In the genomic region with DNA sequence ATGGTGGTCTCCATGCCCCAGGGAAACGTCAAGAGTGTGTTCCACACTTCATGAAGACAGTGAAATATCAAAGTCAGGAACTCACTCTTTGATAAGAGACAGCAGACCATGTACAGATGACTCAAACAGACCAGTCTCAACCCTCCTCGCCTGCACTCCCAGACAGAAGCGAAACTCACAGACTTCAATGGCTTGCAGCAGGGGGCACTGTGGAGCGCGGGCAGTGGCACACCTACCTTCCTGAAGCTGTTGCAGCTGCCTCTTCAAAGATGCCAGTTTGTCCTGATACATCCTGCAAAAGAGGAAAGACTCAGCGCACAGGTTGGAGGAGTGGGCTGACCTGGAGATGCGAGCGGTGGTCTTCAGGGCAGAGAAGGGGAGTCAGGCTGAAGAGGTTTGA, we compare ENCODE assay signal across 12 mouse cellular contexts. TPM values are rescaled to one million over a fixed set of nuclear protein-coding genes. Genes with fewer than 3 reads are reported as not detected.
DNase-seq lines count a peak whose midpoint lies in the region; ATAC-seq and TF ChIP-seq lines count a peak whose summit lies in the region.
"Had no signal": no experiment of that assay in that cellular context is flagged by ENCODE, and none has a peak within 500 bp of the region (broad histone marks: within the 10 kb centered on the region; RNA-seq: fewer than 3 reads in every experiment).

No protein-coding gene starts in this region.

- no peaks in the 10 kb centered on the region for H3K27me3 ChIP-seq in heart, adult 2 months (ENCODE audit: control insufficient read depth, insufficient read depth, low read length)
- no peaks in the 10 kb centered on the region for H3K27me3 ChIP-seq in heart, embryonic 11.5 days (ENCODE audit: control insufficient read depth, insufficient read depth, low read length)
- H3K27me3 ChIP-seq: embryonic facial prominence, embryonic 15.5 days; Patski; stomach, embryonic 15.5 days had no signal

- no peak overlapping the region for H3K4me2 ChIP-seq in heart, embryonic 11.5 days
- H3K4me2 ChIP-seq: embryonic facial prominence, embryonic 15.5 days; stomach, embryonic 15.5 days had no signal

- no peak overlapping the region for H3K9ac ChIP-seq in heart, adult 2 months (ENCODE audit: low read depth, low read length)
- no peak overlapping the region for H3K9ac ChIP-seq in heart, embryonic 11.5 days (ENCODE audit: low read depth, low read length)
- H3K9ac ChIP-seq: embryonic facial prominence, embryonic 15.5 days; stomach, embryonic 15.5 days had no signal

- 82% methylated on average over 8 of the region's 8 CpGs for WGBS in heart, adult 2 months
- WGBS in heart, embryonic 11.5 days (ENCODE audit: insufficient replicate concordance), result 86% methylated on average over 8 of the region's 8 CpGs

- peak; percentile 41 for TF ChIP-seq CTCF in heart, adult 2 months (IDR thresholded peaks at IDR 0.05)

- 0 out of 2 replicates have a peak, but pooled peaks cover 1% of the 10 kb centered on the region for H3K79me2 ChIP-seq in heart, adult 2 months (replicated peaks; ENCODE audit: control insufficient read depth, insufficient read depth, low read length)

- no peak for ATAC-seq in heart, embryonic 11.5 days (replicated peaks; ENCODE audit: insufficient number of reproducible peaks, low FRiP score, low TSS enrichment)
- ATAC-seq: midbrain, embryonic 16.5 days; Patski had no signal

- intact Hi-C loops in heart, adult 2 months (cut with DNase I), result no loop called here

- no peak for TF ChIP-seq EP300 in heart, adult 2 months (IDR thresholded peaks at IDR 0.05; ENCODE audit: insufficient read depth, low read depth, low read length)

- H3K27ac ChIP-seq in heart, adult 2 months, result no peak overlapping the region
- H3K27ac ChIP-seq in heart, embryonic 11.5 days (ENCODE audit: low read depth, low read length), result no peak overlapping the region
- H3K27ac ChIP-seq: embryonic facial prominence, embryonic 15.5 days; stomach, embryonic 15.5 days had no signal

- no peak for TF ChIP-seq POLR2A in heart, adult 2 months (IDR thresholded peaks at IDR 0.05; ENCODE audit: insufficient read depth, low read depth, low read length)

- DNase-seq in heart, adult 2 months, result no peak
- peak; percentile 28 for DNase-seq in lung, postnatal 10 days
- no peak for DNase-seq in lung, adult 18-20 months
- peak; percentile 43 for DNase-seq in NIH3T3 (ENCODE audit: low read depth)
- DNase-seq in thymus, postnatal 0 days (ENCODE audit: low spot score), result peak; percentile 29
- no peak for DNase-seq in c-Kit-positive CD71-positive TER-119-positive erythroid progenitor cells, embryonic 14.5 days (ENCODE audit: low spot score)
- no peak for DNase-seq in urinary bladder, postnatal 36 days (ENCODE audit: low spot score in 2 of 2)

- no peak overlapping the region for H3K4me3 ChIP-seq in heart, adult 2 months
- H3K4me3 ChIP-seq in heart, embryonic 11.5 days (ENCODE audit: low read depth, low read length), result no peak overlapping the region
- H3K4me3 ChIP-seq: embryonic facial prominence, embryonic 15.5 days; stomach, embryonic 15.5 days had no signal

- H3K4me1 ChIP-seq in heart, adult 2 months (ENCODE audit: control insufficient read depth, insufficient read depth, low read length), result no peaks in the 10 kb centered on the region
- H3K4me1 ChIP-seq in heart, embryonic 11.5 days (ENCODE audit: control insufficient read depth, insufficient read depth, low read length), result no peaks in the 10 kb centered on the region
- H3K4me1 ChIP-seq: stomach, embryonic 15.5 days had no signal

- H3K36me3 ChIP-seq in heart, adult 2 months (ENCODE audit: control insufficient read depth, insufficient read depth, low read length), result no peaks in the 10 kb centered on the region
- H3K36me3 ChIP-seq in heart, embryonic 11.5 days (ENCODE audit: control insufficient read depth, insufficient read depth, low read length), result peaks cover 27% of the 10 kb centered on the region

- H3K9me3 ChIP-seq in heart, embryonic 11.5 days (replicated peaks; ENCODE audit: control insufficient read depth, low read length), result no peaks in the 10 kb centered on the region
- H3K9me3 ChIP-seq: embryonic facial prominence, embryonic 15.5 days; stomach, embryonic 15.5 days had no signal

RNA-seq across cellular contexts. Expression of gene Suds3, which starts 6.4 kb away (rescaled TPM):
- total RNA-seq in heart, adult 2 months (2021), result 100 to 1,000 TPM in 1 of 2 experiments, 10 to 100 TPM in 1; 76.8 to 112 TPM
- 44.7 and 55.9 TPM in 2 replicates for polyA plus RNA-seq in heart, adult 2 months (2012; rRNA removed)
- 36.8 and 37.1 TPM in 2 replicates for polyA plus RNA-seq in heart, embryonic 11.5 days (2014; fragmentation: Nextera tagmentation; extraction: Ambion mirVana)
- 66.0 and 69.1 TPM in 2 replicates for polyA plus RNA-seq in thymus, postnatal 0 days (2015; fragmentation: Nextera tagmentation; extraction: Ambion mirVana)

RNA-seq across cellular contexts. Expression of gene Taok3, which starts 10.4 kb away (rescaled TPM):
- total RNA-seq in heart, adult 2 months (2021), result 1 to 10 TPM; 6.2 to 7.8 TPM
- 3.1 and 4.7 TPM in 2 replicates for polyA plus RNA-seq in heart, adult 2 months (2012; rRNA removed)
- polyA plus RNA-seq in heart, embryonic 11.5 days (2014; fragmentation: Nextera tagmentation; extraction: Ambion mirVana), result 12.9 and 13.8 TPM in 2 replicates
- 68.1 and 71.1 TPM in 2 replicates for polyA plus RNA-seq in thymus, postnatal 0 days (2015; fragmentation: Nextera tagmentation; extraction: Ambion mirVana)

Comparison
In these comparisons a context has a peak if more than half of its experiments do, and no peak if none do; other contexts are left out.
1. DNase-seq: peak in lung, postnatal 10 days (single experiment), NIH3T3 (single experiment) and thymus, postnatal 0 days (single experiment); none in heart, adult 2 months (0 of 2), lung, adult 18-20 months (0 of 2), c-Kit-positive CD71-positive TER-119-positive erythroid progenitor cells, embryonic 14.5 days (single experiment) and urinary bladder, postnatal 36 days (0 of 2).